Mouse (Mus musculus) ES-E14 (cell line): ENCODE measurements around the gene H2-T24. TPM values are rescaled to one million over a fixed set of nuclear protein-coding genes. Genes with fewer than 3 reads are reported as not detected.

ENCODE experiments used
- DNase-seq: peaks from one replicate; pipeline ENCODE4 v3.0.0-alpha.2; 2013; ENCODE audit warnings: low read depth, low spot score
- H3K27ac ChIP-seq: 2 replicates; pipeline ENCODE4 v1.5.1; 2012; ENCODE audit warnings: low read depth, mild to moderate bottlenecking, low read length, moderate library complexity, mixed read lengths; ENCODE audit not compliant: poor library complexity, insufficient read depth, severe bottlenecking
- H3K36me3 ChIP-seq: 2 replicates; pipeline ENCODE4 v1.6.1; 2012; ENCODE audit warnings: mild to moderate bottlenecking, low read length, moderate library complexity, mixed read lengths; ENCODE audit not compliant: control insufficient read depth, poor library complexity, insufficient read depth, severe bottlenecking
- H3K4me1 ChIP-seq, 2 experiments: fragments of 150-350 bp in 1 of 2; sonication (generic) in 1 of 2; 2 replicates each; pipeline ENCODE4 v1.6.1; 2012; ENCODE audit warnings: low read length in 2 of 2, mild to moderate bottlenecking in 1 of 2, mixed read lengths in 1 of 2; ENCODE audit not compliant: control insufficient read depth in 2 of 2, insufficient read depth in 2 of 2, poor library complexity in 1 of 2
- H3K4me3 ChIP-seq, 2 experiments: fragments of 150-350 bp in 1 of 2; sonication (generic) in 1 of 2; 2 replicates each; pipeline ENCODE4 v1.5.1; 2012; ENCODE audit warnings: low read length in 2 of 2, low read depth in 1 of 2, mild to moderate bottlenecking in 1 of 2, mixed read lengths in 1 of 2; ENCODE audit not compliant: insufficient read depth in 1 of 2, poor library complexity in 1 of 2, severe bottlenecking in 1 of 2
- H3K9ac ChIP-seq: 2 replicates; pipeline ENCODE4 v1.6.1; 2012; ENCODE audit warnings: low read depth, mild to moderate bottlenecking, low read length, mixed read lengths; ENCODE audit not compliant: poor library complexity, insufficient read depth, severe bottlenecking
- H3K9me3 ChIP-seq: fragments of 150-350 bp; sonication (generic); 2 replicates; pipeline ENCODE4 v1.6.1; 2012; ENCODE audit warnings: low read depth, mild to moderate bottlenecking, low read length; ENCODE audit not compliant: control insufficient read depth, insufficient read depth
- CHD2 ChIP-seq: IDR thresholded peaks from 2 replicates; pipeline ENCODE4 v1.6.1; 2014; ENCODE audit warnings: mild to moderate bottlenecking, low read depth, low read length, inconsistent platforms
- HCFC1 ChIP-seq: IDR thresholded peaks from 2 replicates; pipeline ENCODE4 v1.6.1; 2012; ENCODE audit warnings: low read length, inconsistent platforms, borderline replicate concordance; ENCODE audit not compliant: insufficient read depth
- MAFK ChIP-seq: IDR thresholded peaks from 2 replicates; pipeline ENCODE4 v1.6.1; 2014; ENCODE audit warnings: mild to moderate bottlenecking, low read depth, low read length, inconsistent platforms; ENCODE audit not compliant: insufficient read depth
- ZC3H11A ChIP-seq: IDR thresholded peaks from 2 replicates; pipeline ENCODE4 v1.6.1; 2012; ENCODE audit warnings: low read depth, mild to moderate bottlenecking, inconsistent platforms, low read length, borderline replicate concordance
- ZNF384 ChIP-seq: IDR thresholded peaks from 2 replicates; pipeline ENCODE4 v1.6.1; 2012; ENCODE audit warnings: low read depth, low read length, inconsistent platforms
- in situ Hi-C, 2 experiments: fragments of 600-800 bp; cut with MboI; formaldehyde crosslinking; loops; one replicate each; pipeline ENCODE4 v1.15.1; 2025; ENCODE audit warnings: low sequenced_read_pairs in 2 of 2, inconsistent platforms in 1 of 2; ENCODE audit not compliant: unreplicated experiment in 2 of 2
- total RNA-seq: library from RNA; depleted of rRNA; stranded (reverse); fragments of 300-350 nt; gene quantifications from 2 replicates; pipeline ENCODE4 v1.2.3, GENCODE M21; 2012

The H2-T24 gene
- total RNA-seq, 1 experiment = not detected

DNA sequence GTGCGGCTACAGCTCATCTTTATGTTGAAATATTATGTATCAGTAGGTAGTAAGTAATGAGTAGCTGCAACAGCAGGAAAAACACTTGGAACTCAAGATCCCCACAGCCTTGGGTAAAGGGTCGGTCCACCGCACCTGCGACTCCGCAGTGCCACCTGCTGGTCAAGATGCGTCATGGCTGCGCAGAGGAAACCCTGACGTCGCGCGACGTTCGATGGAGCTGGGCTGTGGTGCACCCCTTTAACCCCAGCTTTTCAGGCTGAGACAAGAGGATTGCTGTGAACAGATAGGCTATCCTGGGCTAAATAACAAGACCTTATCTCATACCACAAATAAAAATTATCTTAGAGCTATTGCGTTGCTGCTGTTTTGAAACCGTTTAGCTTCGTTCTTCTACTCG lies 26.7 kb downstream of the H2-T24 start:
- no peak overlapping the region for H3K9ac ChIP-seq
- peaks cover 5 to 8% of the 10 kb centered on the region in 2 experiments for H3K4me1 ChIP-seq
- DNase-seq = peak; percentile 72
- H3K36me3 ChIP-seq = peaks cover 4% of the 10 kb centered on the region
- H3K4me3 ChIP-seq = peak overlapping the region in 1 of 2 experiments; percentile 93; a peak in 2 of 4 replicates
- no peaks in the 10 kb centered on the region for H3K9me3 ChIP-seq
- in situ Hi-C loops = loop anchor here (10.0 to 25.0 kb wide), 2 partner anchors 119 to 121 kb away; partner anchors contain the start of gene Gm19684 (in 1 of the 2)
- TF ChIP-seq HCFC1 (0 out of 2 replicates have a peak, but pooled peaks have one; percentile 39), ZNF384 (no peak)
- no peak overlapping the region for H3K27ac ChIP-seq

GRCm38 (mm10) chr17:35991781-35992180 lies 28.6 kb downstream of the H2-T24 start:
- H3K9me3 ChIP-seq = no peaks in the 10 kb centered on the region
- H3K4me3 ChIP-seq = peak overlapping the region; percentile 25 to 48
- DNase-seq = no peak
- H3K36me3 ChIP-seq = peaks cover 21% of the 10 kb centered on the region
- H3K9ac ChIP-seq = peak overlapping the region; percentile 42; the same call in 1 of the 2 replicates
- peaks cover 3 to 4% of the 10 kb centered on the region in 2 experiments; a peak in 3 of 4 replicates for H3K4me1 ChIP-seq
- H3K27ac ChIP-seq = no peak overlapping the region
- in situ Hi-C loops = loop anchor here (10.0 to 25.0 kb wide), 2 partner anchors 121 to 123 kb away; partner anchors contain the start of gene Gm19684 (in 1 of the 2)
- no peak for TF ChIP-seq ZNF384
- TF ChIP-seq CHD2 = no peak
- TF ChIP-seq HCFC1 = no peak
- TF ChIP-seq ZC3H11A = no peak
- TF ChIP-seq MAFK = no peak

GRCm38 (mm10) chr17:35981776-35982175 lies 38.6 kb downstream of the H2-T24 start:
- H3K9ac ChIP-seq = no peak overlapping the region
- peaks cover 29% of the 10 kb centered on the region for H3K36me3 ChIP-seq
- in situ Hi-C loops = loop anchor here in 1 of 2 experiments (25.0 kb wide), 1 partner anchor 131 kb away; the partner anchor contains the start of gene Gm19684
- no peak overlapping the region for H3K27ac ChIP-seq
- TF ChIP-seq CHD2 = no peak
- TF ChIP-seq HCFC1 = no peak
- no peak for TF ChIP-seq ZC3H11A
- no peak for TF ChIP-seq MAFK
- H3K4me1 ChIP-seq = peaks cover 0 to 16% of the 10 kb centered on the region in 2 experiments; a peak in 2 of 4 replicates
- no peak overlapping the region for H3K4me3 ChIP-seq
- no peaks in the 10 kb centered on the region for H3K9me3 ChIP-seq
- DNase-seq = no peak

DNA sequence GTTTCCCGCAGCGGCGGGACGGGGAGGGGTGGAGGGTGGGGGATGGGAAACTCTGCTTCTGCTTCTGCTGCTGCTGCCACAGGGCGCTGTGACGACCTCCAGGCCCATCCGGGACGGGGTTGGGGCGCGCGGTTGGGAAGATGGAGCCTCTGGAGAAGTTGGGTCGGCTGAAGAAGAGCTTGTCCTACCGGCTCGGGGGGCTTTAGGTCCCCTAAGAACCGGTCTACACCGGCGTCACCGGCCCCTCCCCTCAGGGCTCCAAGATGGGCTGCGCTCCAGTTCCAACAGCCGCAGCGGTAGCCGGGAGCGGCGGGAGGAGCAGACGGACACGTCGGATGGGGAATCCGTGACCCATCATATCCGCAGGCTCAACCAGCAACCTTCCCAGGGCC lies 40.0 kb downstream of the H2-T24 start:
- Histone ChIP-seq H3K27ac (peak overlapping the region; percentile 89; the same call in 1 of the 2 replicates), H3K36me3 (peaks cover 23% of the 10 kb centered on the region), H3K9me3 (no peaks in the 10 kb centered on the region), H3K9ac (peak overlapping the region; percentile 82), H3K4me3 (peak overlapping the region; percentile 91 to 93), H3K4me1 (peaks cover 0 to 13% of the 10 kb centered on the region in 2 experiments; a peak in 2 of 4 replicates)
- in situ Hi-C loops = loop anchor here in 1 of 2 experiments (25.0 kb wide), 1 partner anchor 132 kb away; the partner anchor contains the start of gene Gm19684
- TF ChIP-seq CHD2 = no peak
- no peak for TF ChIP-seq HCFC1
- no peak for TF ChIP-seq MAFK
- TF ChIP-seq ZC3H11A = no peak
- TF ChIP-seq ZNF384 = no peak
- no peak for DNase-seq
